Comparison of ENCODE assay signal across 22 mouse cellular contexts in genomic region chr9:111048452-111048851, GRCm38 (mm10). TPM values are rescaled to one million over a fixed set of nuclear protein-coding genes. Genes with fewer than 3 reads are reported as not detected.
DNase-seq lines count a peak whose midpoint lies in the region; ATAC-seq and TF ChIP-seq lines count a peak whose summit lies in the region.
"Had no signal": no experiment of that assay in that cellular context is flagged by ENCODE, and none has a peak within 500 bp of the region (broad histone marks: within the 10 kb centered on the region; RNA-seq: fewer than 3 reads in every experiment).

No protein-coding gene starts in this region.

- H3K9ac ChIP-seq in kidney, embryonic 16.5 days (replicated peaks; ENCODE audit: low read length): no peak overlapping the region
- H3K9ac ChIP-seq: heart, embryonic 12.5 days; hindbrain, embryonic 13.5 days had no signal

- peak; percentile 13 for DNase-seq in adrenal gland, adult 2 months
- no peak for DNase-seq in adrenal gland, postnatal 25 days
- peak; percentile 65 for DNase-seq in kidney, adult 2 months
- no peak for DNase-seq in layer of hippocampus, adult 2 months (ENCODE audit: low spot score in 2 of 2)
- DNase-seq in layer of hippocampus, adult 11-12 months (ENCODE audit: low spot score): no peak
- DNase-seq: adrenal gland, postnatal 10 days; B cell, adult 2 months; cerebellum, adult 18-20 months; cerebellum, adult 9-11 months; cerebellum, postnatal 36 days; gastrocnemius, postnatal 10 days had no signal

- H3K27ac ChIP-seq in kidney, adult 2 months (ENCODE audit: insufficient read depth, low read depth, low read length): peak overlapping the region; percentile 74
- no peak overlapping the region for H3K27ac ChIP-seq in kidney, embryonic 16.5 days (ENCODE audit: low read length)
- peak overlapping the region; percentile 53; the same call in 1 of the 2 replicates for H3K27ac ChIP-seq in layer of hippocampus, adult 2 months
- H3K27ac ChIP-seq in brown adipose tissue, adult 24 weeks (replicated peaks; ENCODE audit: low read depth, low read length): peak overlapping the region; percentile 82
- H3K27ac ChIP-seq: embryonic facial prominence, embryonic 10.5 days; forebrain, embryonic 10.5 days; hindbrain, embryonic 13.5 days; hindbrain, postnatal 0 days had no signal

- no peak for TF ChIP-seq CTCF in kidney, adult 2 months (conservative IDR thresholded peaks at IDR 0.05; ENCODE audit: insufficient read depth, insufficient read length, low read depth, low read length)
- no peak for TF ChIP-seq CTCF in layer of hippocampus, adult 2 months (conservative IDR thresholded peaks at IDR 0.05)

- H3K9me3 ChIP-seq in kidney, embryonic 16.5 days (ENCODE audit: low read length): no peaks in the 10 kb centered on the region
- H3K9me3 ChIP-seq: embryonic facial prominence, embryonic 10.5 days; forebrain, embryonic 10.5 days; G1E; heart, embryonic 12.5 days; hindbrain, embryonic 13.5 days had no signal

- no peak for ATAC-seq in kidney, embryonic 16.5 days (ENCODE audit: low FRiP score, low TSS enrichment)
- ATAC-seq: CD4-positive, CD25-positive, alpha-beta regulatory T cell, adult 4 months; forebrain, embryonic 14.5 days; hindbrain, postnatal 0 days had no signal

- 70% methylated on average over 3 of the region's 3 CpGs for WGBS in kidney, adult 2 months
- 72% methylated on average over 3 of the region's 3 CpGs for WGBS in kidney, embryonic 16.5 days

- no peaks in the 10 kb centered on the region for H3K36me3 ChIP-seq in kidney, adult 2 months (ENCODE audit: control insufficient read depth, insufficient read depth, low read length)
- H3K36me3 ChIP-seq in kidney, embryonic 16.5 days (ENCODE audit: insufficient read depth, low read length): no peaks in the 10 kb centered on the region
- H3K36me3 ChIP-seq: embryonic facial prominence, embryonic 10.5 days; forebrain, embryonic 10.5 days; heart, embryonic 12.5 days; hindbrain, embryonic 13.5 days had no signal

- H3K4me1 ChIP-seq in kidney, adult 2 months (ENCODE audit: control insufficient read depth, insufficient read depth, low read length): no peaks in the 10 kb centered on the region
- no peaks in the 10 kb centered on the region for H3K4me1 ChIP-seq in kidney, embryonic 16.5 days (ENCODE audit: insufficient read depth, low read length)
- H3K4me1 ChIP-seq in brown adipose tissue, adult 24 weeks (ENCODE audit: control insufficient read depth, insufficient read depth, insufficient read length, low read length): peaks cover 16% of the 10 kb centered on the region; the same call in 1 of the 2 replicates
- H3K4me1 ChIP-seq: embryonic facial prominence, embryonic 10.5 days; forebrain, embryonic 10.5 days; heart, embryonic 12.5 days; hindbrain, embryonic 13.5 days had no signal

- H3K27me3 ChIP-seq in kidney, adult 2 months (replicated peaks; ENCODE audit: control insufficient read depth, insufficient read depth, low read length): no peaks in the 10 kb centered on the region
- H3K27me3 ChIP-seq in kidney, embryonic 16.5 days (ENCODE audit: insufficient read depth, low read length): no peaks in the 10 kb centered on the region
- H3K27me3 ChIP-seq: heart, embryonic 12.5 days; hindbrain, embryonic 13.5 days had no signal

- no peak overlapping the region for H3K4me3 ChIP-seq in kidney, adult 2 months (ENCODE audit: insufficient read depth, low read depth, low read length)
- no peak overlapping the region for H3K4me3 ChIP-seq in kidney, embryonic 16.5 days (ENCODE audit: low read length)
- H3K4me3 ChIP-seq in layer of hippocampus, adult 2 months: no peak overlapping the region
- H3K4me3 ChIP-seq in brown adipose tissue, adult 24 weeks (ENCODE audit: insufficient read depth, low read depth, low read length): no peak overlapping the region
- H3K4me3 ChIP-seq: embryonic facial prominence, embryonic 10.5 days; forebrain, embryonic 10.5 days; heart, embryonic 12.5 days; hindbrain, embryonic 13.5 days had no signal

- no peak overlapping the region for H3K4me2 ChIP-seq in kidney, embryonic 16.5 days (replicated peaks; ENCODE audit: low read depth, low read length)
- H3K4me2 ChIP-seq: heart, embryonic 12.5 days; hindbrain, embryonic 13.5 days had no signal

- TF ChIP-seq POLR2A in kidney, adult 2 months (IDR thresholded peaks at IDR 0.05; ENCODE audit: low read depth, low read length): no peak

RNA-seq across cellular contexts. Expression of gene Ccrl2, which starts 8.9 kb away (rescaled TPM):
- 10 to 100 TPM in 1 of 2 experiments, 1 to 10 TPM in 1; 8.0 to 10.1 TPM for total RNA-seq in adrenal gland, adult 2 months (2021)
- 4.8 and 5.2 TPM in 2 replicates for polyA plus RNA-seq in adrenal gland, adult 2 months (2012; rRNA removed)
- total RNA-seq in adrenal gland, postnatal 25 days (2021): 4.2 and 4.5 TPM in 2 replicates
- 11.1 and 13.8 TPM in 2 replicates for polyA plus RNA-seq in kidney, adult 2 months (2012; rRNA removed)
- 0.96 and 1.2 TPM in 2 replicates for polyA plus RNA-seq in kidney, embryonic 16.5 days (2015; fragmentation: Nextera tagmentation; extraction: Ambion mirVana)
- under 1 TPM; 0.69 to 0.72 TPM for total RNA-seq in layer of hippocampus, adult 2 months (2021)
- polyA plus RNA-seq in brown adipose tissue, adult 24 weeks (2012; ENCODE audit: insufficient read depth, insufficient read length, missing spikeins): 1.3 and 1.6 TPM in 2 replicates

RNA-seq across cellular contexts. Expression of gene Ltf, which starts 29.4 kb away (rescaled TPM):
- 1 to 10 TPM in 1 of 2 experiments, under 1 TPM in 1; 0.86 to 2.1 TPM for total RNA-seq in adrenal gland, adult 2 months (2021)
- polyA plus RNA-seq in adrenal gland, adult 2 months (2012; rRNA removed): 0.26 TPM in 1 of 2 replicates, not detected in the other
- total RNA-seq in adrenal gland, postnatal 25 days (2021): 0.49 and 2.4 TPM in 2 replicates
- polyA plus RNA-seq in kidney, adult 2 months (2012; rRNA removed): 0.39 and 0.63 TPM in 2 replicates
- 1.8 and 3.1 TPM in 2 replicates for polyA plus RNA-seq in kidney, embryonic 16.5 days (2015; fragmentation: Nextera tagmentation; extraction: Ambion mirVana)
- total RNA-seq in layer of hippocampus, adult 2 months (2021): not detected
- not detected in 2 replicates for polyA plus RNA-seq in brown adipose tissue, adult 24 weeks (2012; ENCODE audit: insufficient read depth, insufficient read length, missing spikeins)
- polyA plus RNA-seq: embryonic facial prominence, embryonic 10.5 days; forebrain, embryonic 10.5 days; G1E had no signal

RNA-seq across cellular contexts. Expression of gene Rtp3, which starts 58.1 kb away (rescaled TPM):
- 1 to 10 TPM; 3.9 to 4.7 TPM for total RNA-seq in adrenal gland, adult 2 months (2021)
- 8.7 and 8.8 TPM in 2 replicates for polyA plus RNA-seq in adrenal gland, adult 2 months (2012; rRNA removed)
- total RNA-seq in adrenal gland, postnatal 25 days (2021): 3.0 and 4.8 TPM in 2 replicates
- polyA plus RNA-seq in kidney, adult 2 months (2012; rRNA removed): 9.8 and 11.4 TPM in 2 replicates
- 0.44 and 1.2 TPM in 2 replicates for polyA plus RNA-seq in kidney, embryonic 16.5 days (2015; fragmentation: Nextera tagmentation; extraction: Ambion mirVana)
- total RNA-seq in layer of hippocampus, adult 2 months (2021): under 1 TPM; 0.59 TPM
- 2.2 and 3.3 TPM in 2 replicates for polyA plus RNA-seq in brown adipose tissue, adult 24 weeks (2012; ENCODE audit: insufficient read depth, insufficient read length, missing spikeins)
- total RNA-seq: hematopoietic stem cell, adult 5-6 weeks had no signal
- polyA plus RNA-seq: CD4-positive, CD25-positive, alpha-beta regulatory T cell, adult 4 months; forebrain, embryonic 10.5 days; forebrain, embryonic 14.5 days; G1E; hindbrain, embryonic 13.5 days; hindbrain, postnatal 0 days had no signal

Comparison
In these comparisons a context has a peak if more than half of its experiments do, and no peak if none do; other contexts are left out.
1. DNase-seq: peak in adrenal gland, adult 2 months (single experiment) and kidney, adult 2 months (single experiment); none in adrenal gland, postnatal 25 days (single experiment), layer of hippocampus, adult 2 months (0 of 2) and layer of hippocampus, adult 11-12 months (single experiment).